Mouse (Mus musculus): ENCODE results near the gene Psmb5.
A peak's percentile ranks its signal among the peaks of the same experiment; 100 is the strongest.

Psmb5 gene

DNA sequence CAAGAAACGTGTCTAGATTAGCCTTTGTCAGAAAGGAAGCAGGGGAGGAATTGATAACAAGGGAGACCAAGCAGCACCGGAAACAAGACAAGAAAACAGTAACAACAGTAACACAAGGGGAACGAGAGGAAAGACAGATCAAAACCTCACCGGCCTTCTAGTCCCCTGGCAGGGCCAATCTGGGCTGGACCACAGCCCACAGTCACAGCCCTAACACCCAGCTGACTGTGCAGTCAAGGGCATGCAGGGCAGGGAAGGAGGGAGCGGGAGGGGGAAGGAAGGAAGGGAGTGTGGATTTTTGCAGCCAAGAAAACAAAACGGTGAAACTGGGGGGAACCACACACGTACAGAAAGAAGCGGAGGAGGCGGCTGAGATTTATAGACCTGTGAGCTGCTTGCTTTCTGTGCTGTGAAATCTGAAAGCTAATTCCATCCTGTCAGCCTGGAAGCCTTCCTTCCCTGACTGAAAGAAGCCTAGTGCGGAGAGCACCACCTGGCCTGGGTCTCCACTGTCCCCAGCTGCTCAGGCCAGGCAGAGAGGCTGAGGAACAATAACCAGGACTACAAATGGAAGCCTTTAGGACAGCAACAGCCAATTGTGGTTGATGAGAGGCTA, 25.4 kb downstream of the Psmb5 start:
- peak; percentile 40 for DNase-seq (ENCODE audit: low read depth)

DNA sequence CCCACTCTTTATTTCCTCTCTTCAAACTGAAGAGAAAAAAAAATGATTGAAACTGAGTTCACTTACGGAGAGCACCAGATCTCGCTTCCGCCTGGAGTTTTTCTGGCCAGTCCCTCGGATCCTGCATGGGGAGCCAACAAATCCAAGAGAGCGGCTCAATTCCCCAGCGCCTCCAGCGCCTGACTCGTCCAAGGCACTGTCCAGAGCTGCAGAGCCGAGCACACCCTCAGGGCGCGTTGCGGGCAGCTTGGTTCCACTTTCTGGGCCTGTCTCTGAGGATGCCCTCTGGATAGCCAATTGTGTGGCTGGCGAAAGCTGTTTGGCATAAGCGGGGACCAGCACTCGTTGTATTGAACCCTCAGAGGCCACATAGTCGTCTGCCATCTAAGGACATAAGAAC, 26.8 kb downstream of the Psmb5 start:
- no peak for DNase-seq (ENCODE audit: low read depth)

DNA sequence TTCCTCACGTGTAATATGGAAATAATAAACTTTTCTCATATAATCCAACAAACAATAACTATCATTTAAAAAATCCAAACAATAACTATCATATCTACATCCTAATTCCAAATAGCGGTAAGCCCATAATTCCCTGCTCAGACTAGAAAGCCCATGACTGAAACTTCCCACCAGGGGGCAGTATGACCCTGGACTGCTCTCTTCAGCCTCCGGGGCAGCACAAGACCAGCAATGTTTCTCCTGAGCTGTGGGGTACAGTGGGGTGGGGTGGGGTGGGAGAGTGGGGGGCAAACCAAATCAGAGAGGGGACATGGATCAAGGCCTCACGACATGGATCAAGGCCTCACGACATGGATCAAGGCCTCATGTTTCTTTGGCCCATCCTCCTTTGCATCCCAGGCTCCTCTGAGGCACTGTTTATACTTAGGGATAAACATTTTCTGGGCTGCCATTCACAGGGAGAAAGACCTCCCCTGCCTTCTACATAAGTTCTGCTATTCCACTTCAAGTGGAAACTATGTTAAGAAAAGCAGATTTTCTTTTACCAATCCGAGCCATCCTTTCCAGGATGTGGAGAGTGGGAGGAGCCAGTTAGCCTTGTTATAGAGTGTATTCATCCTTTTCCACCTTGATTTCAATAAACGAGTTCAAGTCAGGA, 34.0 kb downstream of the Psmb5 start:
- peak; percentile 79 for DNase-seq (ENCODE audit: low read depth)

DNA sequence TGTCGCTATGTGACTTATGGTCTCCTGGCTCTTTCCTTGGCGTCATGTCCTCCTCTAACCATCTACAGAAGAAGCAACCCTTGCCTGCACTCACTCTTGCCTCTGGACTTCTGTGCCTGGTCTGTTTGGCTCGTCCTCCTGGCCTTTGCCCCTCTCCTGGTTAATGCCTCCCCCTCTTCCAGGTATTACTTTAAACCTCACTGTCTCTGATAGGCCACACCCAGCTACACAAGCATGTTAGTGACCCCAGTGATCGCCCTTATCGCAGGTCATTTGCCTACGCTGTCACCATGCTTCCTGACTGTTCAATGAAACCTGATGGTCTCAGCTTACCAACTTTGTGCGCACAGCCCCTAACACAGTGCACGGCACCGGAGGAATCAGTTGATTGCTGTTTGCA, 35.3 kb downstream of the Psmb5 start:
- no peak for DNase-seq (ENCODE audit: low read depth)

DNA sequence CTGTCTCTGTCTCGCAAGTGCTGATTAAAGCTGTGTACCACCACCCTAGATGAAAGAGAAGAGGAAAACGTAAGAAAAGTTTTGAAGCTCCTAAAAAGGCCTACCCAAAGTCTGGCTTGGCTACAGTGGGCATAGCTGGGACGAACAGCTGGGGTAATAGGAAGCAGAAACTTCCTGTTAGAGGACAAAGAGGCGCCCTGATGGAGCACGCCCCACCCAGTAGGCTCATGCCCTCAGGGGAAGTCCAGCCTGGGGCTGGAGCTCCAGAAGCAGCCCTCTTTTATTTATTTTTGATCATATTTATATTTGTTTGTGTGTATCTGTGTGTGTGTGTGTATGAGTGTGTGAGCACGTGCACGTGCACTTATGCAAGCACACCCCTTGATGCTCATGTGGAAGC, 38.2 kb downstream of the Psmb5 start:
- no peak for DNase-seq (ENCODE audit: low read depth)

DNA sequence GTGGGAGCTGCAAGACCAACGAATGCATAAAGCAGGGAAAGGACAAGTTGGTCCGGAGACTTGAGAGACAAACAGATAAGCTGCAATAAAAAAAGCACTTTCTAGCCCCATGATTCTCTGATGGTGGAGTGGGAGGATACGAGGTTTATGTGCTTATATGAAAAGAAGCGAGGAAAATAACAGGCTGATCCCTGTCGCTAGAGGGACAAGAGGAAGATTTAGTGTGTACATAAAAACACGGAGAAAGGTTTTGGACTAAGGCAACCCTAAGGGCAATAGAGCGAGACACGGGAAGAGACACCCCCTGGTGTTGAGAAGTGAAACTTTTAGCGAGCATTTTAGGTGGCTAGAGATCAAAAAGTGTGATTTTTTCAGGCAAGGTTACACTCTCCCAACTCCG, 39.8 kb downstream of the Psmb5 start:
- DNase-seq (ENCODE audit: low read depth) = peak; percentile 84

GRCm38 (mm10) chr14:54577089-54577982, 40.5 kb downstream of the Psmb5 start, which contains the start of gene Ajuba:
Ajuba (minus strand) TSS chr14:54577558.
- DNase-seq (ENCODE audit: low read depth) = peak; percentile 64

- DNase-seq (ENCODE audit: low read depth) = peak; percentile 40
Measured at GRCm38 (mm10) chr14:54576241-54577088, 41.4 kb downstream of the Psmb5 start.

- no peak for DNase-seq (ENCODE audit: low read depth)
Measured at GRCm38 (mm10) chr14:54575631-54576030, 42.2 kb downstream of the Psmb5 start.

DNA sequence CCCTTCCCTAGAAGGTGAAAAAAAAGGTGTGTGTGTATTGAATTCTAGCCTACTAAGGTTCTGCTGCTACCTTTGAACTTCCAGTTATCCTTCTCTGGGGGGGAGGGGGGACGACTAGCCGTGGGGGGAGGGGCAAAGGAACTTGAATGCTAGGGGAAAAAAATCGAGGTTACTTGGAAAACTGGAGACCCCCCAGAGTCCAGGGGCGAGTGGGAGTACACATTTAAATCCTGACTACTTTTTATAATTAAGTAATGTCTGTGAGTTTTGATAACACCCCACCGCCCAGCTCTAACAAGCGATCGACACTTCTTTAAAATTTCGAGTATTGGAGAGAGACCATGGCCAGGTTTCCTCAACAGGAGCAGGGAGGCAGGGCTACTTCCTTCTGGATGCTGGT, 42.8 kb downstream of the Psmb5 start:
- no peak for DNase-seq (ENCODE audit: low read depth)

DNA sequence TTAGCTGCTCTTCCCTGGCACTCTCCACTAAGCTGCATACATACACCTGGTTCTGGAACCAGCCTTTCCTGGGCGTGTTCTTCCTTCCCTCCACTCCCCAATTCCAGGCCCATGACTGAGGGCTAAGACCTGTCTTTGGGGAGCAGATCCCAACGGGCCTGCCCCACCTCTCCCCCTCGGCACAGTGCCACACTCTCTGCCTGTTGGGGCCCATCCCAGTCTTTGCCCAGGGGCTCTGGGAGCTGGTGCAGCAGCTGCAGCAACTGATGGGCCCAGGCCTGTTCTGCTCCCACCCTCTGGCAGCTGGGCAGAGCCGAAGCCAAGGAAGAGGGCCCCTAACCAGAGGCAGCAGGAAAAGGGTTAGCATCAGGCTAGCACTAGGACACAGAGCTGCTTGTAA, 43.6 kb downstream of the Psmb5 start:
- DNase-seq (ENCODE audit: low read depth) = no peak

GRCm38 (mm10) chr14:54572790-54573736, 44.8 kb downstream of the Psmb5 start:
- no peak for DNase-seq (ENCODE audit: low read depth)

- no peak for DNase-seq (ENCODE audit: low read depth)
Measured at GRCm38 (mm10) chr14:54572122-54572521, 45.7 kb downstream of the Psmb5 start.

DNA sequence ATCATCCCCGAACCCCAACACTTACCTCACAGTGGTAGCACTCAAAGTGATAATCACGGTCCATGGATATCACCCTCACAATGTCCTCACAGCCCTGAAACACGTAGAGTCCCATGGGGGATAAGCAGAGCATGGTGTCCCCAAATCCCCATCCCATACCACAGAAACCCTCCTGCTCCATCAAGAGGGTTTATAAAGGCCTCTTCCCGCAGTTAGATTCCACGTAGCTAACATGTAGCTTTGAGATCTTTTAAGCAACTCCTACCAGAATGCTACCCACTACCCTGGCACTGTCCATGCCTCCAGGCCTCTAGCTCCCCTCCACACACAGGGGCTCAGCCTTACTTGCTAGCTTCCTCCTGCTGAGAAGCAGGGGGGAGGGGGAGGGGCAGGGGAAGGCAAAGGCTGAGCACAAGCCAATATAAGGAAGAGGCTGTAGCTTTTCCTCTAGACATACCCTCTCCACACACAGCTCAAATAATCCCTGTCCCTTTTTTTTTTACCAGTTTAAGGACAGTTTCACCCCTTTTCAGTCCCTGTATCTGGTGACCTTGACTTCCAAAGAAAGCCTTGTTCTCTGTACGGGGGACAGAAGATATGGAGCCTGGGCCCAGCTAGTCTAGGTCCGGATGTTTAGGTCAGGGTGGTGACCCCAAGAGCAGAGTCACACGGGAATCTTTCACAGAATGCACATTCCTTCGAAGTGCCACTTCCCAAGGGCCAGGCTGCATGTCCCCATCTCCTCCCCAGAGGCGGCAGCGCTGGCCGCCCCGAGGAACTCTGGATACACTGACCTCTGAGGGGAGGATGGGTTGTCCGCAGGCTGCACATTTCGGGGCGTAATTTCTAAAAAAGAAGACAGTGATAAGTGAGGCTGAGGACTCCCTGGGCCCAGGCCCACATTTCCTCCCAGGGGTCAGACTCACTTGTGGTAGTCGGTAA, 48.1 kb downstream of the Psmb5 start:
- DNase-seq (ENCODE audit: low read depth) = no peak

DNA sequence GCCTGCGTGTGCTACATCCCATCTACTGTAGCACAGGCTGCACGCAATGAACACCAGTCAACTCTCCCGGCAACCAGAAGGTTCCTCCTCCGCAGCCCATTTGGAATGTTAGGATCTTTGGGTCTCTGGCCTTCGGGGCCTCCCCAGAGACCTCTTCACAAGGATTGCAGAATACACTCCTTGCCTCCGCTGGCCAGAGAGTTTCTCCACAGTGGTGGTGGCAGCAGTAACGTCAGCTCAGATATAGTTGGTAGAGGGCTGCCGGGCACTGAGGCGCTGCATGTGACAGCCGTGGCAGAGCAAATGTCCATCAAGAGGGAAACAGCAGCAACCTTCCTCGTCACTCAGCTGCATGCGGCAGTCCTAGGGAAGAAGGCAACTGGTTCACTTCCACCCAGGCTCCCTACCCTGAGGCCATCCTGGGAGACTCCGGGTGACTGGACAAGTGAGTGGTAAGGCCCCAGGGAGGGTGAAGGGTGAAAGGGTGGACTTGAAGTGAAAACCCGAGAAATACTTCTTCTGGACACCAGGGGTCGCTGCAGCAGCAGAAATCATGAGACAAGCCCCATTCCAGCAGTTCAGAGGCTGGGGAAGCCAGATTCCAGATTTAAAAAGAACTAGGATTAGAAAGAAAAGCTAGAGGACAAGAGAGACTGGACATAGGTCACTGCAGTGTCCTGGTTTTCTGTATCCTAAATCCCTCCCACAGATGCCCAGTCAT, 49.0 kb downstream of the Psmb5 start:
- peak; percentile 84 for DNase-seq (ENCODE audit: low read depth)

Data from induced T-regulatory cell, adult 2 months (primary cell).